Mouse (Mus musculus) megakaryocyte-erythroid progenitor cell, adult 5-6 weeks (primary cell): ENCODE measurements at regions not wholly inside any gene's neighbourhood (a gene's known extent, or its start where the extent isn't known, plus 50 kb on each side); places are given as distances from the start of the nearest gene placed in this dataset.

Experiments used
- ATAC-seq: replicated peaks from 2 replicates; pipeline ENCODE4 v1.8.0; 2016; ENCODE audit warnings: mild to moderate bottlenecking, inconsistent platforms; ENCODE audit not compliant: severe bottlenecking, poor library complexity, low FRiP score, low TSS enrichment

GRCm38 (mm10) chr4:33552856-33553255 lies 242.7 kb downstream of the Rngtt start:
- ATAC-seq, result no peak

DNA sequence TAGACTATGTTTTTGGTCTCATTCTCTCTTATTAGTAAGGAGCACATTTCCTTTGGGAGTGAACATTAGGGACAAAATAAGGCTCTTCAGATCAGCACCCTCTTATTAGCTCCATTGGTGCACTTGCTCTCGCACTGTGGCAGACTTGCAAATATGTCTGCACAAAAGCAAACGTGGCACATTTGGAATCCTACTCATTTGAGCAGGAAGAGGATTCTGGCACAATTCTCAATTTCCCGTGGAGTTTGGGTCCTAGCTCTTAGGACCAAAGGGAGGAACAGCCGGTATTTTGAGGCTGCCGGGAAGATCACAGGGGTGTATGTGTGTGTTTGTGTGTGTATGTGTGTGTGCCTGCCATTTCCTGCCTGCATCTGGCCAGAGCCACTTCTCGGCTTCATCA lies 244.5 kb downstream of the Rngtt start:
- no peak for ATAC-seq

DNA sequence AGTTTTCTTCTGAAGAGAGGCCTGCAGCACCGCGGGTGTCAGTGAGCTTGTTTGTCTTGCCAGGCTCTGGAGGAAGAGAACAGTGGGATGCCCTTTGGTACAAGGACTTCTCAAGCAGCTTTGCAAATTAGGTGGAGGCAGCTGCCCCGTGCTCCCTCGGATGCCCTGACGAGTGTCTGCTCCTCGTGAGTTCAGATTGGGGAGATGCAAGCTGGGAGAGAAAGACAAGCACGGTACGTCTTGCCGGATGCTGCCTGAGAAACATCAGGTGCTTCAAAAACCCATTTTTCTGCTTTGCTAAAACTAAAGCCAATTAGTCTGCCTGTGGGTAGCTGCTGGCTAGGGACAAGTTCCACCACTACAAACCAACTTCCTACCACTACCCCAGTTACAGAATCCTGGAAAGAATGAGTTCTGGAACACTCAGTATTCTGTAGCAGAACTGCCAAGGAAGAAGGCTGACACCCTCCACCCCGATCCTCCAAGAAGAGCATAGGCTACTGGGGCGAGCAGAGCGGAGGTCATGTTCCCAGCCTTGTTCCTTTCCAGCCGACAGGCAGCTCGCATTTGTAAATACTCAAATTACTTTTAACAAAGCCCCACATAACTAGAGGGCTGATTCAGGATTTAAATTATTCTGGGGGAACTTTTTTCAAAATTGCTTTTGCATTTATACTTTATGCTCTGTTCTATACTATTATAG lies 245.3 kb downstream of the Rngtt start:
- ATAC-seq, result no peak

DNA sequence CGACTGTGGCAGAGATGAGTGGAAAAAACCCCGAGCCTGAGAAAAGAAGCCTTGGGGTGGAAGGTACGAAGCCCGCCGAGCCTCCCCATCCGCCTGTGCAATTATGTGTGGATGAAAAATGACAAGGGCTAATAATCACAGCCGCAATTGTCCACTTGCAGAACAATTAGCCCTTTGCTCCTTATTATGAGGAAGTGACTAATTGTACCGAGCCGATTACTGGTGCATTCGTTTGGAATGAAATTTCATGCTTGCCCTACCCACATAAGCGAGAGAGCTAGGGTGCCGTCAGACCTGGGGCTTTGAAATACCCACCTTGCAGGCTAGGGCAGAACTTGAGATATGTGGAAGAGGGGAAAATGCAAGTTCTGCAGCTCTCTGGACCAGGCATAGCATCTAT lies 245.9 kb downstream of the Rngtt start:
- ATAC-seq, result no peak

DNA sequence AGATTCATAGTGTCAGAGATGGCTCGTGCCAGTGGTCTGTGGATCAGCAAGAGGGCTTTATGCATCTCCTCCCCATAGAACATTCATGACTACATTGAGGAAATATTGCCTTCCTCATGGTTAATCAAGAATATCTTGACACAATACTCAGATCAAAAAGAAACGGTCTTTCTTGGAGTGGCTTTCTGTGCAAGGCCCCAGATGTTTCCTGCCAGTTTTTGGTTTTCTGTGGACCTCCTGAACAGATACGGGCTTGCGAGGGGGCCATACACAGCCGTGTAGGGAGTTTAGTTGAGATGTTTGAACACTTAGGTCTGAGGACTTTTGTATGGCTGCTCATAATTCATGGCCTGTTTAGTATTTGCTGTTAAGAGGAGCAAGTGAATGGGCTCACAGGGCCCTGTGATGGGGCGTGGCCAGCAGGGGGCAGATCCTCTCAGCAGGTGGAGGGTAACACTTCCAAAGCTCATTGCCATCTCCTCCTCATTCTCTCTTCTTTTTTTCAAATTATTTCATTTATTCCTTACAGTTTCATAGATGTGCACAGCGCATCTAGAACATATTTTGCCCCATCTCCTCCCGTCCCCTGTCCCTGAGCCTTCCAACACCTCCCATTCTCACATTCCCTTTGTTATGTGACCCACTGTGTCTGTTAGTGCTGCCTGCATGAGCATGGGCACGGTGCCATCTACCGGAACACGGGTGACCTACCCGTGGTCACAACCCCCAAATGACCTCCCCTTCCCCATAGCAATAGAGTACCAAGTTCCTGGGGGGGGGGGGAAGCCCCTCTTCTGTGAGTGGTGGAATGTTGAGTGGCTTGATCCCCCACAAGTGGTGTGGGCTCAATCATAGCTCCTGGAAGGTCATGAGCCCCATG lies 246.8 kb downstream of the Rngtt start:
- peak; percentile 59; the same call in 1 of the 2 replicates for ATAC-seq

DNA sequence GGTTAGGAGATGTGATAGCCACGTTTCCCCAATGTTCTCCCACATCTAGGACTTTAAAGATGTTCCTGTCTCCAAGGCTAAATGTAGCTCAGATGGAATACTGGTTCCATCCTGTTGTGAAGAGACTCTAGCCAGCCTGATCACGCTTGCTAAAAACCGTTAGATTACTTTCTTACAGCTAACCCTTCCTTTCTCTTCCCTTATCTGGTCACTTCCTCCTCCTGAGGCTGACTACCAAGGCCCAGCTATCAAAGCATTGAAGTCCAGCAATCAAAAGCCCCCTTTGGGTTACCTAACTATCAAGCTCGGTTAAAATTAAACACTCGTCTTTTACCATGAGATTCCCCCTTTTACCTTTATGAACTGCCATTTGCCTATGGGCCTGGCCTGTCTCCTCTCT lies 260.2 kb downstream of the Rngtt start:
- ATAC-seq, result no peak

- ATAC-seq, result no peak
Observed at GRCm38 (mm10) chr4:33571351-33571750, 261.2 kb downstream of the Rngtt start.

- no peak for ATAC-seq
Observed at GRCm38 (mm10) chr4:33577631-33578030, 267.5 kb downstream of the Rngtt start.

- ATAC-seq, result no peak
Observed at GRCm38 (mm10) chr4:33580491-33580890, 270.4 kb downstream of the Rngtt start.

- ATAC-seq, result no peak
Observed at GRCm38 (mm10) chr4:33581180-33581591, 271.1 kb downstream of the Rngtt start.

- no peak for ATAC-seq
Observed at GRCm38 (mm10) chr4:33581766-33582525, 271.8 kb downstream of the Rngtt start.

DNA sequence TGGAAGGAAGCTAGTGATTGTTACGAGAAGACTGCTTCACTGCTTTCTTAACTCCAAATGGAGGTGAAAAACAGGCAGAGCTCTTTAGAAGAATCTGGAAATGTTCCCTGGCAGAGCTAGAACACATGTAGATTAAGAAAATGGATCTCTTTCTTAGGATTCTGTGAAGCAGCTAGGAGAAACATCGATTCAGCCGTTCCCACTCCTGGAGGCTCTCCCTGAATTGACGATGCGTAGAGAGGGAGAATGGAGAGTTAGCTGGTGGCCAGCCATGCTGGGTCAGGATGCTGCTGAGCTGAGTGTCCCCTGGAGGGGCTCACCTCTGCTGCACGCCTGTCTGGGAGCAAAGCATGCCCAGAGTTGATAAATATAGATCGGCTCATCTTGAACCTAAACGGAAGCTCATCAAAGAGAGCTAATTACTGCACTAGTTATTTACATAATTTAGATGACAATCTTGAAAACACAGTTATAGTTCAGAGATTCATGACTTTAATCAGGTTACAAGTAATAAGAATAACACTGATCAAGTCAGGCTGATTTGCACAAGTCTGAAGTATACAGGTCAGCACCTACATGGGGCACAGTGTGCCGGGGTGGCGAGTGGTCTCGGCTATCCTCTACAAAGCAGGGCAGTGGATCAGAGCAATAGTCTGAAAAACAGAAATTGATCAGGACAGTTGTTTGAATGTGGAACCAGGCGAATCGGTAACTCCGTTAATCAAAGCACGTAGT lies 273.0 kb downstream of the Rngtt start:
- no peak for ATAC-seq

DNA sequence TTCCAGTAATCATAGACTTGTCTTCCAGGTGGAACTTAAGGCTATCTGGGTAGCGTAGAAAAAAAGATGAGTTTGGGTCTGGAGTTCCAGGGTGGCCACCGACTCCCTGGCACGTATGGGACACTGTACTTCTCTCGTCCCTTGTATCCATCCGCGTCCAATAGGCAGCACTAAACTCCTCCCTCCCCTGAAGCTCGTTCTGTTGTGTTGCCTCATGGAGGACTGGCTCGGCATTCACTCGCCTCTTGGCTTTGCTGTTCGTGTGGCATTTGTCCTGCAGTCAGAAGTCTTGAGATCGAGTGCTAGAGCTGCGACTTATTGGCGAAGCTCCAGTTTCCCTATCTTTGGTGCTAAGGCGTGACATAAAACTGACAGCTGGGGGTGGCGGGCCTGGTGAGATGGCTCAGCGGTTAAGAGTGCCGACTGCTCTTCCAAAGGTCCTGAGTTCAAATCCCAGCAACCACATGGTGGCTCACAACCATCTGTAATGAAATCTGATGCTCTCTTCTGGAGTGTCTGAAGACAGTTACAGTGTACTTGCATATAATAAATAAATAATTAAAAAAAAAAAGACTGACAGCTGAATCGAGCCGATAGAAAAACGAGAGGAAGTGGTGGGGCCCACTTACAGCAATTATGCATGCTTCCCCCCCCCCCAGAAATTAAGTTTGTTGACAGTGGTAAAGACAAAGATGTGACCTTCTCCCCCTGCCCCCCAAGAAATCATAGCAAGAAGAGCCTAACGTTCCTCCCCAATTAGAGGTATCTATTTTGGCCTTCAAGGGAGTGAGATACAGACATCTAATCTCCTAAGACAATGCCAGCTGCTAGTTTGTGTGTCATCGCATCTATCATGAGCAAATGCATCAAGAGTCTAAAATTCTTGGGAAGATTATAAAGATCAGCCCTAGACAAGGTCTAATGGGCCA lies 274.1 kb downstream of the Rngtt start:
- no peak for ATAC-seq

DNA sequence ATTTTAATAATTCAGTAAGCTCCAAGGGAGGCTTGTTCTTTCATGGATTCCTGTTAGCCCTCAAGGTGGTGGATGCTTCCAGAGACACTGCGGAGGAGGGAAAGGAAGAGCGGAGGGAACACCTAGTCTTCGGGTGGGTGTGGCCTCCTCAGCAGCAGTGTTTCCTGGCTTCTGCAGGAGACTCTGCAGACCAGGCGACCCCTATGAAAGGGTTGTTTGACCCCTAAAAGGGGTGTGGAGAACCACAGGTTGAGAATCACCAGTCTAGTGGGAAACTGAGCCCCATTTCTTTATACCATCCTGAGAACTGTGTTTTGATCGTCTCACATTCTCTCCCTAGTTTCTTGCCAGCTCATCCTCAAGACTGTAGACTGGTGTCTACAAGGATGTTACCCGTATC lies 275.7 kb downstream of the Rngtt start:
- ATAC-seq, result no peak

GRCm38 (mm10) chr4:33586290-33586614 lies 276.1 kb downstream of the Rngtt start:
- no peak for ATAC-seq

GRCm38 (mm10) chr4:33586615-33587451 lies 276.7 kb downstream of the Rngtt start:
- peak; percentile 89 for ATAC-seq

- ATAC-seq, result 0 out of 2 replicates have a peak, but pooled peaks have one; percentile 3
Observed at GRCm38 (mm10) chr4:33587666-33588065, 277.6 kb downstream of the Rngtt start.

DNA sequence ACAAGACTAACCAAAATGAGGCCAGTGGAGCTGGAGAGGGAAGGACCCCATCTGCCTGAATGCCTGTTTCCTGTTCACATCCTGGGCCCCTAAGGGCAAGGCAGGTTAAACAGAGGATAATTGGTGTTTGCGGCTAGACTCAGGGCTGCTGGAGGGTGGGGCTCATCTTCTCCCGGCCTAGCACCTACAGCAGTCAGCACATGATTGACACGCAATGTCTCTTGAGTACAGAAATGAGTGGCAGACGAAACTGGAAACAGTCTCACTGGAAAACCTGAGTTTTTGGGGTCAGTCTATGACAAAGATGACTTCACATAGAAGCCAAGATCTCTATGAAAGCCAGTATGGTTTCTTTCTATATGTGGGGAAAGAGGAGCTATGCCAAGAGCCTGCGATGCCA lies 278.0 kb downstream of the Rngtt start:
- ATAC-seq, result no peak
